Mouse (Mus musculus) megakaryocyte progenitor cell, adult 5-6 weeks (primary cell): ENCODE measurements around the gene Trim43b. TPM values are rescaled to one million over a fixed set of nuclear protein-coding genes. Genes with fewer than 3 reads are reported as not detected.
"Not testable (repeated sequence)": the region's sequence is repeated elsewhere in the genome, so short reads cannot be mapped to it uniquely, and the experiment has no call there.

ENCODE experiments used
- ATAC-seq: replicated peaks from 2 replicates; pipeline ENCODE4 v1.8.0; 2016; ENCODE audit warnings: mild to moderate bottlenecking, moderate TSS enrichment, inconsistent platforms; ENCODE audit not compliant: poor library complexity
- total RNA-seq, 2 experiments: library from RNA; stranded (forward) in 1 of 2; stranded (reverse) in 1 of 2; fragments of 157-497, 149-512 nt in 1 of 2; fragments of 200-1000 nt in 1 of 2; gene quantifications; 2 replicates each; pipeline versions ENCODE4 v1.2.3 to v1.2.4; 2015 to 2017

Gene Trim43b
- not detected in 2 replicates for total RNA-seq (2015)
- total RNA-seq (2017): not detected in 2 replicates

DNA sequence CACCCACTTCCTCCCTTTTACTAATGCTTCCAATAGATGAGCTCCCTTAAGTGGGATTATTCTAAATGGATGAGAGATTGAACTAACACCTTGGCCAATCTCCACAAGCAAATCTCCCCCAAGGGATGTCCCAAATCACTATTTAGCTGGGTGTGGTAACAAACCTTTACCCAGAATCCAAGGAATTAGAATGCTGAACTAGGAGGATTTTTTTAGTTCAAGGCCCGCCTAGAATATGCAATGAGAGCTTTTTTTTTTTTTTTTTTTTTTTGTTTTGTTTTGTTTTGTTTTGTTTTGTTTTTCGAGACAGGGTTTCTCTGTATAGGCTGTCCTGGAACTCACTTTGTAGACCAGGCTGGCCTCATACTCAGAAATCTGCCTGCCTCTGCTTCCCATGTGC is at the start of gene Trim43b:
TSS of gene Trim43b (minus strand) at position 101 of the 400 bp plus-strand sequence.
- not testable (repeated sequence) for ATAC-seq

DNA sequence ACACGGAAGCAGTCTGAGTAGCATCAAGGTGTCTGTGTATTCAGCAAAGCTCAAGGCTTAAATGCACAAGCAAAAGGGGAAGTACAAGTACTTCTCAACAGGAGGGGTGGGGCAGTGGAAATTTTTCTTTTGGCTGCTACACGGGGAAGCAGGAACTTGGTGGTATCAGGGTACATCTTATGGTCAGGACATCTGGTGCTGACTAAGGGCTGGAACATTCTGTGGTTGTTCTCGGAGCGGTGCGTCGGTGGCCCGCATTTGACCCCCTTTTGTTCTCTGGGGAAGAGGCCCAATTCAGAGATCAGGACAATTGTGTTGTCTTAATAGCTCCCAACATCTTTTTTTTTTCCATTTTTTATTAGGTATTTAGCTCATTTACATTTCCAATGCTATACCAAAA is 11.9 kb upstream of the Trim43b start:
- ATAC-seq: not testable (repeated sequence)

DNA sequence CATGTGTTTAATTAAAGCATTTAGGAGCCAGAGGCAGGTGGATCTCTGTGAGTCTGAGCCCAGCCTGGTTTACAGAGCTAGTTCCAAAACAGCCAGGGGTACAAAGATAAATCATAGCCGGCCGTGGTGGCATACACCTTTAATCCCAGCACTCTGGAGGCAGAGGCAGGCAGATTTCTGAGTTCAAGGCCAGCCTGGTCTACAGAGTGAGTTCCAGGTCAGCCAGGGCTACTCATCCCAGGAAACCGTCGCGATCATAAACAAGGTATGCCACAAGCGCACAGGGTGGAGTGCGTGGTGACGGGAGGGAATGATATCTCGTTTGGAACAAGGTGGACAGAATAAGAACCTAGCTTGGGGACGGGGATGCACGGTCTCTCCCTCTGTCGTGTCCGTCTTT is 5.9 kb downstream of the Trim43b start:
- ATAC-seq: not testable (repeated sequence)

DNA sequence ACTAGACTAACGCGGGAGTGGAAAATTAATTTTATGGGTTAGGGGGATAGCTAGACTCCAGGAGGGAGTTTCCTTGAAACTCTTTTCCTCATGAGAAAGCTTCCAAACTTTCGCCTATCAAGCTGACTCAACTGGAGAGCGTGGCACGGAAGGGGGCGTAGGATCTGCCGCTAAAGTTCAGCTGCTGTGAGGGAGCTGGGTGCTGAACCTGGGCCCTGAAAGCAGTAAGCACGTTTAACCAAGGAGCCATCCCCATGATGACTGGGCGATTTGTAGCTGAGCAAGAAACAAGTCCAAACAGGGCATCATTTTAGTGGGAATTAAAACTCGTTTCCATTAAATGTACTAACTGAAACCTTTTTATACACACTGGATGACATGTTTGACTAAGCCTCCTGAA is 13.0 kb downstream of the Trim43b start:
- ATAC-seq: not testable (repeated sequence)

DNA sequence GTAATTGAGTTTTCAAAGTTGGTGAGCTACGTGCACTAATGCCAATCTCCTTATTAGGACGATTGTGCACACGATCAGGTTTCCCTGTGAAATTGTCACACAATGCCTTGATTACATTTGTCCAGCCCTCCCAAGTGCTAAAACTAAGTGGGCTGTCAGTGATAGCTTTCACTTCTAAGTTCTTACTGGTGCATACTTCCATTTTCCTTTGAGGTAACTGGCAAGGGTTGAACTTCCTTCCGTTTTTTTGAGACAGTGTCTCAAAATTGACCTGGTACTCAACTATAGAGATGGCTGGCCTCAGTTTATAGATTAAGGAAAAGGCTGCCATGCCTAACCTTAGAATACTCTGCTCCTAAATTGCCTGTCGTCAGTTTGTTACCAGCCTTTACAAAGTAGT is 16.1 kb downstream of the Trim43b start:
- ATAC-seq: peak; percentile 66

DNA sequence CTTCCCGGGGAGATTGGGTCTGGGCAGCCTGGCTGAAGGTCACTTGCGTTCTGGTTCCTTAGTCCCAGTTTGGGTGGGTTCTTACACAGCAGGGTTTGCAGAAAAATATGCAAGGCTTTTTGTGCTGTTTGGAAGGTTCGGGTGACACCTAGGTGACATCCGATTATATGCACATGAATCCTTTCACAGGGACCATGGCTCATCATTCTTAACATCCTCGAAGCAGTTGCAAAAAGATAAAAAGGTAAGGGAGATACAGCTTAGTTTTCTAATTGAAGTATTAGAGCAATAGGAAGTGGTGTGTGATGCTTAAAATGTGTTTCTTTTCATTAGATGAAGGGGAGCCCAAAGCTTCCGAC is 25.5 kb downstream of the Trim43b start:
- ATAC-seq: not testable (repeated sequence)

GRCm38 (mm10) chr9:89066378-89067142 is 26.1 kb downstream of the Trim43b start:
- peak; percentile 100 for ATAC-seq

Other genes with a start within 250 kb of the Trim43b start
- 0.42 and 0.64 TPM in 2 replicates for gene Bcl2a1a, start 135.9 kb downstream of the Trim43b start, total RNA-seq (2015)
- gene Bcl2a1a, start 135.9 kb downstream of the Trim43b start, total RNA-seq (2017): not detected in 2 replicates
- 0.90 TPM in 1 of 2 replicates, not detected in the other for gene Bcl2a1b, start 106.4 kb upstream of the Trim43b start, total RNA-seq (2015)
- 0.83 and 1.3 TPM in 2 replicates for gene Bcl2a1b, start 106.4 kb upstream of the Trim43b start, total RNA-seq (2017)
- 1.1 TPM in 1 of 2 replicates, not detected in the other for gene Gm29094, start 106.5 kb upstream of the Trim43b start, total RNA-seq (2015)
- not detected in 2 replicates for gene Gm29094, start 106.5 kb upstream of the Trim43b start, total RNA-seq (2017)
- gene Mthfs, start 117.8 kb upstream of the Trim43b start, total RNA-seq (2015): 23.7 and 28.5 TPM in 2 replicates
- gene Mthfs, start 117.8 kb upstream of the Trim43b start, total RNA-seq (2017): 12.5 and 13.8 TPM in 2 replicates